Mouse (Mus musculus) heart, adult 2 months (tissue): ENCODE data around the gene Cox6a2. TPM values are rescaled to one million over a fixed set of nuclear protein-coding genes. Genes with fewer than 3 reads are reported as not detected.

Experiments used
- DNase-seq, 2 experiments: peaks; one replicate each; pipeline ENCODE4 v3.0.0; 2021
- H3K27ac ChIP-seq: fragments of 200-600 bp; 2 replicates; pipeline ENCODE4 v1.8.1; 2022
- H3K27me3 ChIP-seq: fragments of 200-500 bp; 2 replicates; pipeline ENCODE4 v1.6.1; 2012; ENCODE audit warnings: mild to moderate bottlenecking, low read length, inconsistent platforms, mixed read lengths; ENCODE audit not compliant: control insufficient read depth, insufficient read depth
- H3K36me3 ChIP-seq: fragments of 200-500 bp; 2 replicates; pipeline ENCODE4 v1.6.1; 2012; ENCODE audit warnings: low read length, inconsistent platforms; ENCODE audit not compliant: control insufficient read depth, insufficient read depth
- H3K4me1 ChIP-seq: fragments of 200-500 bp; 2 replicates; pipeline ENCODE4 v1.6.1; 2011; ENCODE audit warnings: low read length; ENCODE audit not compliant: control insufficient read depth, insufficient read depth
- H3K4me3 ChIP-seq: fragments of 200-600 bp; 2 replicates; pipeline ENCODE4 v1.8.1; 2022
- H3K79me2 ChIP-seq: fragments of 200-500 bp; replicated peaks from 2 replicates; pipeline ENCODE4 v1.6.1; 2012; ENCODE audit warnings: mild to moderate bottlenecking, inconsistent platforms, low read length, moderate library complexity, mixed read lengths; ENCODE audit not compliant: control insufficient read depth, insufficient read depth
- H3K9ac ChIP-seq: fragments of 200-500 bp; 2 replicates; pipeline ENCODE4 v1.6.1; 2012; ENCODE audit warnings: low read depth, mild to moderate bottlenecking, control low read depth, inconsistent platforms, low read length, mixed read lengths
- CTCF ChIP-seq: fragments of 200-600 bp; IDR thresholded peaks from 2 replicates; pipeline ENCODE4 v1.8.1; 2022; ENCODE audit warnings: antibody characterized with exemption, mild to moderate bottlenecking, moderate library complexity
- EP300 ChIP-seq: fragments of 200-500 bp; IDR thresholded peaks from 2 replicates; pipeline ENCODE4 v1.6.1; 2011; ENCODE audit warnings: low read depth, low read length, control low read depth; ENCODE audit not compliant: insufficient read depth
- POLR2A ChIP-seq: fragments of 200-500 bp; IDR thresholded peaks from 2 replicates; pipeline ENCODE4 v1.6.1; 2011; ENCODE audit warnings: mild to moderate bottlenecking, low read depth, low read length, control low read depth; ENCODE audit not compliant: insufficient read depth
- WGBS: fragments of 180-500 bp; shearing (Covaris S2); methylation state at CpG from one replicate; pipeline ENCODE4 v1.1.7; 2018; 5-methylcytosine and 5-hydroxymethylcytosine counted together
- intact Hi-C: fragments of 180-260 bp; cut with DNase I; formaldehyde crosslinking; loops from one replicate; pipeline ENCODE4 v1.15.1; 2025
- long read RNA-seq: library from polyadenylated mRNA; stranded (forward); transcript quantifications from one replicate; pipeline ENCODE4 v2.0.0, GENCODE M21; 2021
- polyA plus RNA-seq: library from polyadenylated mRNA; depleted of rRNA; stranded (reverse); fragments of >200 nt; gene quantifications from 2 replicates; pipeline ENCODE4 v1.2.3, GENCODE M21; 2012; rRNA removed
- total RNA-seq, 2 experiments: library from RNA; stranded (reverse); gene quantifications; 2 replicates each; pipeline ENCODE4 v1.2.3; 2021

Gene Cox6a2
- total RNA-seq (1,000 to 10,000 TPM; 2,428 to 3,099 TPM), polyA plus RNA-seq (4,809 and 7,642 TPM in 2 replicates)
- long read RNA-seq, transcript Cox6a2-201 (3 exons, 680 nt), result major isoform, 2,297 of 3,517 reads
- long read RNA-seq, partial matches to known transcripts, result 1,218 of 3,517 reads
- long read RNA-seq, other reads (novel, unspliced or antisense), result 2 of 3,517 reads

DNA sequence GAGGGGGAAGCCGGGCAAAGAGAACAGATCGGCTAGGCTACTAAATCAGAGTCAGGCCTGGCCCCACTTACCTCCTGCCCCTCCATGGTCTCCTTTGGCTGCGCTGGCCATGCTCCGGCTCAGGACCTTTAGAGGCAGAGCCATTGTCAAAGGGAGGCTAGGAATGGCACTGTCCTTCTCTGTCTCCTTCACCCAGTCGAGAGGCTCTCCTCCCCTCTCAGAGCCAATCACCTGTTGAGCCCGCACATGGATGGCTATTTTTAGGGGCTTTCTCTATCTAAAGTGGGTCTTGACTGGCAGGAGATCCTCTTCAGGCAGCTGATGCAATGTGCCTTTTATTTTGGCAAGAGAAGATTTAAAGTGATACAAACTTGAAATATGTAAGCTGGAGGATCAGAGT lies at the start of gene Cox6a2:
TSS of gene Cox6a2 (minus strand) at position 236 of the 400 bp plus-strand sequence.
- peak within 1 kb of the TSS; percentile 80 for H3K9ac ChIP-seq
- intact Hi-C loops, result loop anchor here (10.0 kb wide), 1 partner anchor 391 kb away; no protein-coding TSS in a partner anchor
- DNase-seq, result peak; percentile 57 to 72
- no peaks in the 10 kb centered on the region; the same call in 1 of the 2 replicates for H3K4me1 ChIP-seq
- H3K36me3 ChIP-seq, result no peaks in the 10 kb centered on the region
- H3K27me3 ChIP-seq, result no peaks in the 10 kb centered on the region
- TF ChIP-seq POLR2A, result peak; percentile 95
- TF ChIP-seq CTCF, result no peak
- peak; percentile 92 for TF ChIP-seq EP300
- WGBS, result 48% methylated on average over 6 of the region's 6 CpGs
- no peaks in the 10 kb centered on the region for H3K79me2 ChIP-seq
- H3K4me3 ChIP-seq, result peak within 1 kb of the TSS; percentile 52
- H3K27ac ChIP-seq, result peak within 1 kb of the TSS; percentile 97

DNA sequence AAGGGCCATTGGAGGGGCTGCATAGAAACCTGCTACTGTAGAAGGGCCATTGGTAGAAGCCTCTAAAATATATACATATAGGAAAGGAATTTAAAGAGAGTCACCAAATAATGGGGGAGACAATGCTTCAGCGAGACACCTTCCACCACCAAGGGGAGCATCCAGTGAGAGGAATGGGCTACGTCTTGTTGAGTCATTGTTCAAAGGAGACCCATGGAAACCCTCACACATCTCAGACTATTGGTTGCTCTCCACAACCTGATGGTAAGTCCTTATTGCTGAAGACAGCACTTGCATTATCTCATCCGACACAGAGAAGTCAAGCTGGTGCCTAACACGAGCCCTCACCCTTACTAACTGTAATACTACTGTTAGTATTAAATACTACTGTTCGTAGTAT lies 49.6 kb upstream of the Cox6a2 start:
- WGBS, result 83% methylated on average over 5 of the region's 5 CpGs
- no peaks in the 10 kb centered on the region; the same call in 1 of the 2 replicates for H3K36me3 ChIP-seq
- TF ChIP-seq POLR2A (no peak), CTCF (no peak), EP300 (no peak)
- DNase-seq, result no peak
- no peak overlapping the region for H3K9ac ChIP-seq
- no peaks in the 10 kb centered on the region for H3K27me3 ChIP-seq
- intact Hi-C loops, result no loop called here
- no peaks in the 10 kb centered on the region for H3K79me2 ChIP-seq
- H3K4me1 ChIP-seq, result peaks cover 3% of the 10 kb centered on the region
- H3K27ac ChIP-seq, result no peak overlapping the region
- no peak overlapping the region for H3K4me3 ChIP-seq

DNA sequence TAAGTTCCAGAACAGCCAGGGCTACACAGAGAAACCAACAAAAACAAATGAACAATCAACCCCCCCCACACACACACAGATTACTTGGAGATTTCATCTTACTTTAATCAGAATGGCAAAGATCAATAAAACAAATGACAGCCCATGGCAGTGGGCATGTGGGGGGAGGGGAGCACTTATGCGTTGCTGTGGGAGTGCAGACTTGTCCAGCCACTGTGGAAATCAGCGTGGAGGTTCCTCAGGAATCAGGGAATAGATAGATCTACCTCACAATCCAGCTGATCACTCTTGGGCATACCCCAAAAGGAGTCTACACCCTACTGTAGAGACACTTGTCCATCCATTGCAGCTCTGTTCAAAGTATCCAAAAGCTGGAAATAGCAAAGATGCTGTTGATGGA lies 48.8 kb upstream of the Cox6a2 start:
- TF ChIP-seq EP300 (no peak), POLR2A (peak; percentile 37; the same call in 1 of the 2 replicates)
- H3K9ac ChIP-seq, result no peak overlapping the region
- H3K4me3 ChIP-seq, result no peak overlapping the region
- no peaks in the 10 kb centered on the region; the same call in 1 of the 2 replicates for H3K36me3 ChIP-seq
- no peaks in the 10 kb centered on the region for H3K27me3 ChIP-seq
- WGBS, result 56% methylated on average over 2 of the region's 2 CpGs
- no peak overlapping the region for H3K27ac ChIP-seq
- no peak for DNase-seq
- intact Hi-C loops, result no loop called here
- peaks cover 3% of the 10 kb centered on the region for H3K4me1 ChIP-seq
- H3K79me2 ChIP-seq, result no peaks in the 10 kb centered on the region

DNA sequence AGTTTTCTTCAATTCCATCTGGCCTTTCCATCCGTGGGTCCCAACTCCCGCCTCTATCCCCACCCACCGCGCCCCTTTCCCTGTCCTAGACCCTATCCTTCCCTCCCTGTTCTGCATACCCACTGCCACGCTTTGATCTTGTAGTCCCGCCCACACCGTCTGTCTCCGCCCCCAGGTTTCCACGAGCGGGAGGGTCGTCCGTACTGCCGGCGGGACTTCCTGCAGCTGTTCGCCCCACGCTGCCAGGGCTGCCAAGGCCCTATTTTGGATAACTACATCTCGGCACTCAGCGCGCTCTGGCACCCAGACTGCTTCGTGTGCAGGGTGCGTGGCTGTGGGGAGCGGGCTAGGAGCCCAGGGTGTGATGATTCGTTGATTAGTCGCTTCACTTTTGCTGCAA lies 46.4 kb upstream of the Cox6a2 start:
- WGBS, result 54% methylated on average over 24 of the region's 24 CpGs
- TF ChIP-seq EP300, result no peak
- TF ChIP-seq POLR2A, result no peak
- no peak for TF ChIP-seq CTCF
- Histone ChIP-seq H3K4me1 (peaks cover 5% of the 10 kb centered on the region), H3K36me3 (no peaks in the 10 kb centered on the region; the same call in 1 of the 2 replicates), H3K27ac (no peak overlapping the region), H3K4me3 (no peak overlapping the region), H3K79me2 (no peaks in the 10 kb centered on the region), H3K27me3 (no peaks in the 10 kb centered on the region), H3K9ac (no peak overlapping the region)
- DNase-seq, result no peak
- intact Hi-C loops, result no loop called here

DNA sequence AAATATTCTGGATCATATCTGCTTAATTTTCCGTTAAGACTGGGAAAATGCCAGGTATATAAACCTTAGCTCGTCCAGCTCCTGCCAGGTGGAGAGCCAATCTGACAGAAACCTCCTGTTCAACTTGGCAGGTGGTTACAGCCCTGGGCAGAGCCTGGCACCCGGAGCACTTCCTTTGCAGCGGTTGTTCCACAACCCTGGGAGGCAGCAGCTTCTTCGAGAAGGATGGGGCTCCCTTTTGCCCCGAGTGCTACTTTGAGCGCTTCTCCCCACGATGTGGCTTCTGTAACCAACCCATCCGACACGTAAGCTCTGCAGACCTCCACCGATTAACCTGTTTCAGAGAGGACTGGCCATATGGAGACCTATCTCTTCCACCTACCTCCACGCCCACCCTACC lies 45.8 kb upstream of the Cox6a2 start:
- TF ChIP-seq EP300, result no peak
- TF ChIP-seq CTCF, result no peak
- TF ChIP-seq POLR2A, result no peak

DNA sequence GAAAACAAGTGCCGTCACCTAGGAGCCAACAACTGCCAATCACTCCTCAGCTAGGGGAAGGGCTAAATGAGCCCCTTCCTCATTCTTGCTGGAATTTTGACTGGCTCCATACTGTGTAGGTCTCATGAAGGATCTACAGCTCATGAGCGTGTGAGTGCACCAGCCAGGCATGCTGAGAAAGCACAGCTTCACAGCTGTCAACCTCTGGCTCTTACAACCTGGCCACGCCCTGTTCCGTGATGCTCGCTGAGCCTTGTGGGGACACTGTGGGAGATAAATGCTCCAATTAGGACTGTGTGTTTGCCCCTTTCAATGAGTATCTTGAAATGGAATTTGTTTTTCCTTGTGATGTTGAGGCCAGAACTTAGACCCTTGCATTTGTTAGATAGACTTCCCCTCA lies 43.8 kb upstream of the Cox6a2 start:
- H3K27me3 ChIP-seq, result no peaks in the 10 kb centered on the region
- intact Hi-C loops, result loop anchor here (5.0 to 10.0 kb wide), 2 partner anchors 365 to 457 kb away; partner anchors contain the start of gene Inpp5f
- no peak overlapping the region for H3K9ac ChIP-seq
- peaks cover 2% of the 10 kb centered on the region; the same call in 1 of the 2 replicates for H3K4me1 ChIP-seq
- 81% methylated on average over 5 of the region's 5 CpGs for WGBS
- no peak overlapping the region for H3K27ac ChIP-seq
- no peaks in the 10 kb centered on the region for H3K79me2 ChIP-seq
- no peak for TF ChIP-seq POLR2A
- no peak for TF ChIP-seq CTCF
- TF ChIP-seq EP300, result no peak
- no peaks in the 10 kb centered on the region; the same call in none of the 2 replicates for H3K36me3 ChIP-seq
- no peak for DNase-seq
- no peak overlapping the region for H3K4me3 ChIP-seq

More for the DNA sequence above, 45.8 kb upstream of the Cox6a2 start:
- 66% methylated on average over 12 of the region's 12 CpGs for WGBS
- peaks cover 5% of the 10 kb centered on the region for H3K4me1 ChIP-seq
- no peak for DNase-seq
- no peak overlapping the region for H3K9ac ChIP-seq
- no peaks in the 10 kb centered on the region for H3K79me2 ChIP-seq
- no peaks in the 10 kb centered on the region for H3K27me3 ChIP-seq
- no peak overlapping the region for H3K4me3 ChIP-seq
- intact Hi-C loops, result no loop called here
- no peak overlapping the region for H3K27ac ChIP-seq
- H3K36me3 ChIP-seq, result no peaks in the 10 kb centered on the region; the same call in 1 of the 2 replicates
